In the genomic region with DNA sequence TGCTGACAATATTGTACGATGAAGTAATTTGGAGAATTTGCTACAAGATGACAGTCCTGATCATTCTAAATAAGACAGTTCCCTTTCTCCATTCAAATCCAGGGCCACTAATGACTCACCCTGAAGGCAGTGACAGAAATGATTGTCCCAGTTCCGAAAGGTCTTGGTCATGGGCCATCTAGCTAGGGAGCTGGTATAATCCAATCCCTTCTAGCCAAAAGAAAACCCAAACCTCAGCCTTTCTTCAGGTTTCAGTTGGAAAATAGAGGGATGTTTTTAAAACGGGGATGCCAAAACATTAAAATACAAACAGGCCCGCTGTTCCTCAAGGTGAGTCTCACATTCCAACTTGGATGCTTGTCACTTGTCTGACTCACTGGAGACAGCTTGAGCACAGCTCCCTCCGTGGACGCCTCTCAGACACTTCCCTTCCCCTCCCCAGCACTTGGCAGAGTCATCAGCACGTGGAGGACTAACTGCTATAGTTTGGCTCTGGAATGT, we compare ENCODE assay signal across 13 mouse cellular contexts. TPM values are rescaled to one million over a fixed set of nuclear protein-coding genes. Genes with fewer than 3 reads are reported as not detected.
DNase-seq lines count a peak whose midpoint lies in the region; ATAC-seq and TF ChIP-seq lines count a peak whose summit lies in the region.
"Had no signal": no experiment of that assay in that cellular context is flagged by ENCODE, and none has a peak within 500 bp of the region (broad histone marks: within the 10 kb centered on the region; RNA-seq: fewer than 3 reads in every experiment).

No protein-coding gene starts in this region.

- no peak for TF ChIP-seq CTCF in left cerebral cortex, adult 2 months (IDR thresholded peaks at IDR 0.05)

- no peak for ATAC-seq in erythroblast, adult 5-6 weeks (replicated peaks; ENCODE audit: low FRiP score, poor library complexity, severe bottlenecking)
- no peak for ATAC-seq in CD4-positive, CD25-positive, alpha-beta regulatory T cell, adult 4 months
- ATAC-seq: hindbrain, embryonic 16.5 days had no signal

- H3K4me3 ChIP-seq in left cerebral cortex, adult 2 months: no peak overlapping the region
- H3K4me3 ChIP-seq: forebrain, embryonic 12.5 days; liver, embryonic 15.5 days; midbrain, embryonic 12.5 days had no signal

- H3K27ac ChIP-seq in left cerebral cortex, adult 2 months: peak overlapping the region; percentile 57; the same call in 1 of the 2 replicates
- H3K27ac ChIP-seq: forebrain, embryonic 12.5 days; liver, embryonic 15.5 days; midbrain, embryonic 12.5 days had no signal

- peak; percentile 94 for DNase-seq in Muller cell, postnatal 12 days (ENCODE audit: inconsistent ontology term)
- DNase-seq in adrenal gland, adult 2 months: peak; percentile 81
- DNase-seq in cerebellum, postnatal 10 days: peak; percentile 75
- peak; percentile 45 to 74 for DNase-seq in left cerebral cortex, adult 2 months (ENCODE audit: extremely low spot score in 1 of 2, low spot score in 2 of 2)
- no peak for DNase-seq in testis, postnatal 10 days (ENCODE audit: low spot score)
- no peak for DNase-seq in gastrocnemius, postnatal 10 days

- intact Hi-C loops in left cerebral cortex, adult 2 months (cut with DNase I): loop anchor here (1.0 to 2.0 kb wide), 2 partner anchors 23 to 44 kb away; no protein-coding TSS in a partner anchor

RNA-seq across cellular contexts. Expression of gene Stum, which starts 24.0 kb away (rescaled TPM):
- under 1 TPM; 0.52 to 0.63 TPM for total RNA-seq in adrenal gland, adult 2 months (2021)
- 0.19 and 2.0 TPM in 2 replicates for polyA plus RNA-seq in adrenal gland, adult 2 months (2012; rRNA removed)
- total RNA-seq in left cerebral cortex, adult 2 months (2021): 100 to 1,000 TPM; 166 to 167 TPM
- not detected in 2 replicates for total RNA-seq in erythroblast, adult 5-6 weeks (2015; ENCODE audit: low replicate concordance)
- total RNA-seq in erythroblast, adult 5-6 weeks (2017; ENCODE audit: low replicate concordance): not detected in 2 replicates
- polyA plus RNA-seq in CD4-positive, CD25-positive, alpha-beta regulatory T cell, adult 4 months (2017; shearing (Covaris generic)): not detected
- 1 to 10 TPM; 1.2 to 2.1 TPM for total RNA-seq in gastrocnemius, postnatal 10 days (2021)
- polyA plus RNA-seq: G1E had no signal

Comparison
In these comparisons a context has a peak if more than half of its experiments do, and no peak if none do; other contexts are left out.
1. DNase-seq: peak in Muller cell, postnatal 12 days (single experiment), adrenal gland, adult 2 months (single experiment), cerebellum, postnatal 10 days (2 of 2) and left cerebral cortex, adult 2 months (2 of 2); none in testis, postnatal 10 days (single experiment) and gastrocnemius, postnatal 10 days (single experiment).
2. RNA of gene Stum, which starts 24.0 kb away (total RNA-seq): 166 to 167 TPM in left cerebral cortex, adult 2 months; 1.2 to 2.1 TPM in gastrocnemius, postnatal 10 days, 0.52 to 0.63 TPM in adrenal gland, adult 2 months and not detected in erythroblast, adult 5-6 weeks; every median in the first group is over 10 times any median in the second.